ENCODE assay signal across 12 mouse cellular contexts in genomic region chrX:73543340-73543739, GRCm38 (mm10). TPM values are rescaled to one million over a fixed set of nuclear protein-coding genes. Genes with fewer than 3 reads are reported as not detected.
DNase-seq lines count a peak whose midpoint lies in the region; ATAC-seq and TF ChIP-seq lines count a peak whose summit lies in the region.
"Had no signal": no experiment of that assay in that cellular context is flagged by ENCODE, and none has a peak within 500 bp of the region (broad histone marks: within the 10 kb centered on the region; RNA-seq: fewer than 3 reads in every experiment).

No protein-coding gene starts in this region.

- ATAC-seq in lung, embryonic 14.5 days (ENCODE audit: insufficient read depth): no peak
- no peak for ATAC-seq in embryonic facial prominence, embryonic 11.5 days (replicated peaks; ENCODE audit: insufficient number of reproducible peaks, low FRiP score, low TSS enrichment, low read depth)
- no peak for ATAC-seq in stomach, postnatal 0 days (ENCODE audit: low FRiP score, low TSS enrichment)

- no peaks in the 10 kb centered on the region for H3K4me1 ChIP-seq in lung, embryonic 14.5 days (ENCODE audit: insufficient read depth)
- no peaks in the 10 kb centered on the region for H3K4me1 ChIP-seq in lung, adult 2 months (ENCODE audit: control insufficient read depth, insufficient read depth, low read length)
- H3K4me1 ChIP-seq in embryonic facial prominence, embryonic 11.5 days (ENCODE audit: control insufficient read depth, insufficient read depth, low read length): no peaks in the 10 kb centered on the region
- no peaks in the 10 kb centered on the region for H3K4me1 ChIP-seq in stomach, postnatal 0 days (replicated peaks; ENCODE audit: control insufficient read depth, insufficient read depth)
- H3K4me1 ChIP-seq: stomach, embryonic 15.5 days had no signal

- no peaks in the 10 kb centered on the region for H3K27me3 ChIP-seq in lung, embryonic 14.5 days (ENCODE audit: insufficient read depth, low read length)
- H3K27me3 ChIP-seq in embryonic facial prominence, embryonic 11.5 days (ENCODE audit: control insufficient read depth, insufficient read depth, low read length): no peaks in the 10 kb centered on the region
- no peaks in the 10 kb centered on the region for H3K27me3 ChIP-seq in stomach, postnatal 0 days (ENCODE audit: control insufficient read depth, insufficient read depth, low read length)
- H3K27me3 ChIP-seq: stomach, embryonic 15.5 days had no signal

- H3K27ac ChIP-seq in lung, embryonic 14.5 days (ENCODE audit: low read depth): no peak overlapping the region
- H3K27ac ChIP-seq in embryonic facial prominence, embryonic 11.5 days (replicated peaks; ENCODE audit: low read depth, low read length): no peak overlapping the region
- no peak overlapping the region for H3K27ac ChIP-seq in stomach, postnatal 0 days (replicated peaks)
- H3K27ac ChIP-seq: stomach, embryonic 15.5 days had no signal

- 45% methylated on average over 3 of the region's 3 CpGs for WGBS in lung, embryonic 14.5 days
- 59% methylated on average over 3 of the region's 3 CpGs for WGBS in lung, adult 2 months
- WGBS in embryonic facial prominence, embryonic 11.5 days: 53% methylated on average over 3 of the region's 3 CpGs
- 60% methylated on average over 3 of the region's 3 CpGs for WGBS in stomach, postnatal 0 days

- no peak overlapping the region for H3K4me2 ChIP-seq in lung, embryonic 14.5 days
- H3K4me2 ChIP-seq in embryonic facial prominence, embryonic 11.5 days (ENCODE audit: low read depth, low read length): no peak overlapping the region
- no peak overlapping the region for H3K4me2 ChIP-seq in stomach, postnatal 0 days (replicated peaks; ENCODE audit: low read depth)
- H3K4me2 ChIP-seq: stomach, embryonic 15.5 days had no signal

- no peaks in the 10 kb centered on the region for H3K36me3 ChIP-seq in lung, embryonic 14.5 days (ENCODE audit: insufficient read depth)
- no peaks in the 10 kb centered on the region for H3K36me3 ChIP-seq in embryonic facial prominence, embryonic 11.5 days (replicated peaks; ENCODE audit: control insufficient read depth, insufficient read depth, low read depth, low read length)
- H3K36me3 ChIP-seq in stomach, postnatal 0 days (ENCODE audit: control insufficient read depth, insufficient read depth, low read length): no peaks in the 10 kb centered on the region
- H3K36me3 ChIP-seq: stomach, embryonic 15.5 days had no signal

- TF ChIP-seq CTCF in lung, embryonic 14.5 days (IDR thresholded peaks at IDR 0.05; ENCODE audit: low read depth): peak; percentile 61
- TF ChIP-seq CTCF in lung, adult 2 months (IDR thresholded peaks at IDR 0.05; ENCODE audit: insufficient read depth, low read length): no peak
- peak; percentile 72 for TF ChIP-seq CTCF in stomach, postnatal 0 days (IDR thresholded peaks at IDR 0.05; ENCODE audit: low read depth)

- no peak for TF ChIP-seq EP300 in stomach, postnatal 0 days (optimal IDR thresholded peaks at IDR 0.05)

- TF ChIP-seq POLR2A in lung, adult 2 months (IDR thresholded peaks at IDR 0.05; ENCODE audit: borderline replicate concordance, extremely low read depth, low read depth, low read length): no peak

- peak; percentile 18 for DNase-seq in gastrocnemius, adult 18-20 months (ENCODE audit: low spot score)
- no peak for DNase-seq in gastrocnemius, postnatal 4 days (ENCODE audit: low spot score in 2 of 2)
- DNase-seq in lung, embryonic 14.5 days: peak; percentile 51
- no peak for DNase-seq in lung, adult 2 months
- DNase-seq in embryonic facial prominence, embryonic 11.5 days (ENCODE audit: low spot score): peak; percentile 25
- peak; percentile 18 for DNase-seq in stomach, postnatal 0 days (ENCODE audit: low spot score)
- no peak for DNase-seq in urinary bladder, postnatal 25 days (ENCODE audit: low spot score)
- no peak for DNase-seq in gastrocnemius, postnatal 25 days
- DNase-seq: layer of hippocampus, adult 9-11 months had no signal

- no peak overlapping the region for H3K4me3 ChIP-seq in lung, embryonic 14.5 days (ENCODE audit: low read depth, low read length)
- H3K4me3 ChIP-seq in lung, adult 2 months (replicated peaks; ENCODE audit: extremely low read depth, low read depth, low read length): no peak overlapping the region
- no peak overlapping the region for H3K4me3 ChIP-seq in embryonic facial prominence, embryonic 11.5 days (ENCODE audit: low read depth, low read length)
- H3K4me3 ChIP-seq in stomach, postnatal 0 days (ENCODE audit: low read depth, low read length): no peak overlapping the region
- H3K4me3 ChIP-seq: stomach, embryonic 15.5 days had no signal

- H3K9me3 ChIP-seq in lung, embryonic 14.5 days (ENCODE audit: low read depth, low read length): no peaks in the 10 kb centered on the region
- no peaks in the 10 kb centered on the region for H3K9me3 ChIP-seq in embryonic facial prominence, embryonic 11.5 days (replicated peaks; ENCODE audit: control insufficient read depth, low read length)
- H3K9me3 ChIP-seq in stomach, postnatal 0 days (ENCODE audit: control insufficient read depth, low read length): no peaks in the 10 kb centered on the region
- H3K9me3 ChIP-seq: stomach, embryonic 15.5 days had no signal

- H3K9ac ChIP-seq in lung, embryonic 14.5 days: no peak overlapping the region
- no peak overlapping the region for H3K9ac ChIP-seq in embryonic facial prominence, embryonic 11.5 days (replicated peaks; ENCODE audit: low read length)
- H3K9ac ChIP-seq in stomach, postnatal 0 days (ENCODE audit: low read length): no peak overlapping the region
- H3K9ac ChIP-seq: stomach, embryonic 15.5 days had no signal

RNA-seq across cellular contexts. Expression of gene Atp2b3, which starts 40.5 kb away (rescaled TPM):
- 10 to 100 TPM; 10.6 to 10.7 TPM for total RNA-seq in gastrocnemius, adult 18-20 months (2021)
- 1 to 10 TPM; 4.6 to 9.7 TPM for total RNA-seq in gastrocnemius, postnatal 4 days (2021)
- polyA plus RNA-seq in lung, embryonic 14.5 days (2014; fragmentation: Nextera tagmentation; extraction: Ambion mirVana): 0.05 TPM in 1 of 2 replicates, not detected in the other
- polyA plus RNA-seq in lung, adult 2 months (2012; rRNA removed): 0.04 TPM in 1 of 2 replicates, not detected in the other
- polyA plus RNA-seq in embryonic facial prominence, embryonic 11.5 days (2014; fragmentation: Nextera tagmentation; extraction: Ambion mirVana): 0.38 and 0.48 TPM in 2 replicates
- 0.07 and 0.12 TPM in 2 replicates for polyA plus RNA-seq in stomach, postnatal 0 days (2015; fragmentation: Nextera tagmentation; extraction: Ambion mirVana)
- 10 to 100 TPM; 10.6 to 11.8 TPM for total RNA-seq in gastrocnemius, postnatal 25 days (2021)
- total RNA-seq: common myeloid progenitor, adult 5-6 weeks; neutrophil, adult 5-6 weeks had no signal

RNA-seq across cellular contexts. Expression of gene Bgn, which starts 59.9 kb away (rescaled TPM):
- total RNA-seq in gastrocnemius, adult 18-20 months (2021): 10 to 100 TPM; 43.9 to 70.1 TPM
- total RNA-seq in gastrocnemius, postnatal 4 days (2021): 100 to 1,000 TPM; 487 to 574 TPM
- 192 and 196 TPM in 2 replicates for polyA plus RNA-seq in lung, embryonic 14.5 days (2014; fragmentation: Nextera tagmentation; extraction: Ambion mirVana)
- polyA plus RNA-seq in lung, adult 2 months (2012; rRNA removed): 656 and 780 TPM in 2 replicates
- 32.0 and 36.4 TPM in 2 replicates for polyA plus RNA-seq in embryonic facial prominence, embryonic 11.5 days (2014; fragmentation: Nextera tagmentation; extraction: Ambion mirVana)
- 88.0 and 89.2 TPM in 2 replicates for polyA plus RNA-seq in stomach, postnatal 0 days (2015; fragmentation: Nextera tagmentation; extraction: Ambion mirVana)
- 100 to 1,000 TPM; 116 to 139 TPM for total RNA-seq in gastrocnemius, postnatal 25 days (2021)
- total RNA-seq: neutrophil, adult 5-6 weeks had no signal

Comparison
In these comparisons a context has a peak if more than half of its experiments do, and no peak if none do; other contexts are left out.
1. DNase-seq: peak in gastrocnemius, adult 18-20 months (single experiment), lung, embryonic 14.5 days (single experiment), embryonic facial prominence, embryonic 11.5 days (single experiment) and stomach, postnatal 0 days (single experiment); none in gastrocnemius, postnatal 4 days (0 of 2), lung, adult 2 months (single experiment), urinary bladder, postnatal 25 days (single experiment) and gastrocnemius, postnatal 25 days (single experiment).